Mouse (Mus musculus) lung, postnatal 0 days (tissue): ENCODE measurements around the gene Tssk3. TPM values are rescaled to one million over a fixed set of nuclear protein-coding genes. Genes with fewer than 3 reads are reported as not detected.
A peak's percentile ranks its signal among the peaks of the same experiment; 100 is the strongest.

ENCODE experiments used
- ATAC-seq: fragments of 200-750 bp; cut with Nextera tagmentation; 2 replicates; pipeline ENCODE4 v1.8.0; 2017; ENCODE audit warnings: moderate library complexity
- DNase-seq: peaks from one replicate; pipeline ENCODE4 v3.0.0-alpha.2; 2016; ENCODE audit warnings: low spot score
- H3K27ac ChIP-seq: fragments of 300-500 bp; sonication (generic); 2 replicates; pipeline ENCODE4 v1.5.1; 2014; ENCODE audit warnings: antibody characterized with exemption, mild to moderate bottlenecking, low read length, mixed read lengths
- H3K27me3 ChIP-seq: fragments of 300-500 bp; sonication (generic); replicated peaks from 2 replicates; pipeline ENCODE4 v1.6.1; 2014; ENCODE audit warnings: low read length, mixed read lengths; ENCODE audit not compliant: insufficient read depth
- H3K36me3 ChIP-seq: fragments of 300-500 bp; sonication (generic); 2 replicates; pipeline ENCODE4 v1.6.1; 2014; ENCODE audit warnings: low read length, mixed read lengths; ENCODE audit not compliant: insufficient read depth
- H3K4me1 ChIP-seq: fragments of 300-500 bp; sonication (generic); 2 replicates; pipeline ENCODE4 v1.6.1; 2014; ENCODE audit warnings: antibody characterized with exemption, low read depth, low read length, mixed read lengths; ENCODE audit not compliant: insufficient read depth
- H3K4me2 ChIP-seq: fragments of 300-500 bp; sonication (generic); replicated peaks from 2 replicates; pipeline ENCODE4 v1.6.1; 2014; ENCODE audit warnings: low read depth, mild to moderate bottlenecking, low read length, moderate library complexity, mixed read lengths
- H3K4me3 ChIP-seq: fragments of 300-500 bp; sonication (generic); 2 replicates; pipeline ENCODE4 v1.5.1; 2014; ENCODE audit warnings: low read depth, low read length
- H3K9ac ChIP-seq: fragments of 300-500 bp; sonication (generic); replicated peaks from 2 replicates; pipeline ENCODE4 v1.6.1; 2014; ENCODE audit warnings: low read depth, mild to moderate bottlenecking
- H3K9me3 ChIP-seq: fragments of 300-500 bp; sonication (generic); 2 replicates; pipeline ENCODE4 v1.6.1; 2016; ENCODE audit warnings: low read length, mixed read lengths
- CTCF ChIP-seq: IDR thresholded peaks from 2 replicates; pipeline ENCODE4 v1.5.1; 2016; ENCODE audit warnings: antibody characterized with exemption, mild to moderate bottlenecking
- EP300 ChIP-seq: IDR thresholded peaks from 2 replicates; pipeline ENCODE4 v1.6.1; 2016; ENCODE audit warnings: antibody characterized with exemption, mild to moderate bottlenecking, control low read depth
- whole genome bisulfite sequencing: fragments of 180-500 bp; shearing (Covaris S2); extraction: QIAGEN DNeasy Blood & Tissue Kit; methylation state at CpG from one replicate; pipeline ENCODE4 v1.1.7; 2014; 5-methylcytosine and 5-hydroxymethylcytosine counted together
- polyA plus RNA-seq: library from polyadenylated mRNA; unstranded; fragments of >200 nt; fragmentation: Nextera tagmentation; extraction: Ambion mirVana; gene quantifications from 2 replicates; pipeline ENCODE4 v1.2.1, GENCODE M21; 2015

Tssk3 gene
- polyA plus RNA-seq, 1 experiment from 2014 or later, result 0.12 TPM

DNA sequence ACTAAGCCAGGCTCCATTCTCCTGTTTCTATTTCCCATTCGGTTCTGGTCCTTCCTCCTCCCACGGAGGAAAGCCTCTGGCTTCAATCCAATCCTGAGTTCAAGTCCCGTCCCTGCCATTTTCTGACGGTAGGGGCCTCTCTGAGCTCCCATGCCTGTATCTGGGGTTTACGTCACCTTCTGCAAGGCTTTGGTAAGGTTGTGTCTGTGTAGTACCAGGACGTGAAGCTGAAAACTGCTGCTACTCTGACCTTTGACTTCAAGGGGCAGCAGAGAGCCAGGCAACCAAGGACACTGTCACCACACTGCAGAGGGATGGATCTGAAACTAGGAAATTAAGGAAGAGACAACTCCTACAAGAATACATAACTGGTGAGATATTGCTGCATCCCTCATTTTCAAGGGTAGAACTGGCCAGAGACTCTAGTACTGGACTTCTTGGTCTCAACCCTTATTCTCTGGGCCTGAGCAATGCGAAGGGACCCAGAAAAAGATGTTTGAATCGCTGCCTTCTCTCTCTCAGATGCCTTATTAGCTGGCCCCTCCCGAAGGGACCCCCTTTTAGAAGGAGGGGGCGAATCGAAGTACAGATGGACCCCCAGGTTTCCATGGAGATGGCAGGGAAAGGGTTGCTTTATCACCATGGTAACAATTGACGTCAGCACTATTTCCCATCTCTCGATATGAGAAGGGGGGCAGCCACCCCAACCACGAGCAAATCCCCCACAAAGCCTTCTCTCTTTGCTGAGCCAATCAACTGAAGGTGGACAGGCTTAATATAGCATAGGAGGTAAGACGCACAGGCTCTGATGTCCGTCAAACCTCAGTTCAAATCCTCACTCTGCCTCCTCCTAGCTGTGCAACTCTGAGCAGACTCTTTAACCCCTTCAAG lies 5.1 kb upstream of the Tssk3 start:
- Histone ChIP-seq H3K27ac (peak overlapping the region; percentile 64), H3K4me2 (0 out of 2 replicates have a peak overlapping the region, but pooled peaks have one; percentile 25), H3K36me3 (no peaks in the 10 kb centered on the region), H3K9ac (no peak overlapping the region), H3K27me3 (peaks cover 2% of the 10 kb centered on the region; the same call in 1 of the 2 replicates), H3K9me3 (no peaks in the 10 kb centered on the region), H3K4me3 (no peak overlapping the region), H3K4me1 (peaks cover 8% of the 10 kb centered on the region; the same call in 1 of the 2 replicates)
- peak; percentile 52 for DNase-seq
- no peak for ATAC-seq
- WGBS, result 26% methylated on average over 16 of the region's 16 CpGs
- TF ChIP-seq CTCF (peak; percentile 62), EP300 (no peak)

DNA sequence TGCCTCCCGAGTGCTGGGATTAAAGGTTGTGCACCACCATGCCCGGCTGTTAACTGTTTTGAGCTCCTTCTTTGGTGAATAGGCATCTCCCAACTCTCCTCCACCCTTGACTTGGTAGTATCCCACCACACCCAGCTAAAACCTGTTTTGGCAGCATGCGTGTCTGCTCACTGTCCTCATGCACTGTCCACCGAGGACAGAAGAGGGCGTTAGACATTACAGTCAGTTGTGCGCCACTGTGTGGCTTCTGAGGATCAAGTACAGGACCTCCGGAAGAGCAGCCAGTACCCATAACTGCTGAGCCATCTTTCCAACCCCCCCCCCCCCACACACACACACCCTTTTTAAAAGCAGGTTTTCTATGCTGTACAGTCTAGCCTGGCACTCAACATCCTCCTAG lies 3.9 kb upstream of the Tssk3 start:
- H3K27me3 ChIP-seq, result peaks cover 4% of the 10 kb centered on the region; the same call in 1 of the 2 replicates

DNA sequence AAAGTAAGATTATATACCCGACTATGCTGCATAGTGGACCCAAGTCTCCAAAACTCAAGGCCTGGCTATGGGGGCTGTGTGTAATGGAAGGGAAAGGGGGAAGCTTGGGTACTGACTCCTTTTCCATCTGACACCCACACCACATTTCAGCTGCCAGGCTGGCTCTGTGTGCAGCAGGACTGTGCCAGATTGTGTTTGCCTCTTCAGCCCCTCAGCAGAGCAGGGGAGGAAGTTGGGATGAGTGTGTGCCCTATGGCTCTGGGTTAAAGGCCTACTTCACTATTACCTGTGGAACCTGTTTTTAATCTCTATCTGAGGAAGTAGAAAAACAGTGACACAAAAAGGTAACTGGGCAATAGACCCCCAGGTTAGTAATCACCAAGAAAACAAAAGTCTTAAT lies 9.7 kb downstream of the Tssk3 start:
- no peaks in the 10 kb centered on the region for H3K27me3 ChIP-seq
- peak; percentile 45 for DNase-seq
- peaks cover 47% of the 10 kb centered on the region for H3K36me3 ChIP-seq
- no peak overlapping the region for H3K9ac ChIP-seq
- H3K4me2 ChIP-seq, result no peak overlapping the region
- 86% methylated on average over 1 of the region's 1 CpGs for WGBS
- TF ChIP-seq CTCF, result no peak
- TF ChIP-seq EP300, result no peak
- no peaks in the 10 kb centered on the region for H3K9me3 ChIP-seq
- no peaks in the 10 kb centered on the region for H3K4me1 ChIP-seq
- peak; percentile 50; the same call in 1 of the 2 replicates for ATAC-seq
- no peak overlapping the region for H3K27ac ChIP-seq
- H3K4me3 ChIP-seq, result no peak overlapping the region

More for the DNA sequence above, 3.9 kb upstream of the Tssk3 start:
- no peak overlapping the region for H3K9ac ChIP-seq
- no peak overlapping the region for H3K27ac ChIP-seq
- H3K36me3 ChIP-seq, result no peaks in the 10 kb centered on the region
- no peak for TF ChIP-seq EP300
- peak; percentile 36; the same call in 1 of the 2 replicates for TF ChIP-seq CTCF
- 67% methylated on average over 7 of the region's 7 CpGs for WGBS
- H3K9me3 ChIP-seq, result no peaks in the 10 kb centered on the region
- ATAC-seq, result no peak
- DNase-seq, result no peak
- no peak overlapping the region for H3K4me2 ChIP-seq
- no peak overlapping the region for H3K4me3 ChIP-seq
- H3K4me1 ChIP-seq, result peaks cover 10% of the 10 kb centered on the region; the same call in 1 of the 2 replicates

DNA sequence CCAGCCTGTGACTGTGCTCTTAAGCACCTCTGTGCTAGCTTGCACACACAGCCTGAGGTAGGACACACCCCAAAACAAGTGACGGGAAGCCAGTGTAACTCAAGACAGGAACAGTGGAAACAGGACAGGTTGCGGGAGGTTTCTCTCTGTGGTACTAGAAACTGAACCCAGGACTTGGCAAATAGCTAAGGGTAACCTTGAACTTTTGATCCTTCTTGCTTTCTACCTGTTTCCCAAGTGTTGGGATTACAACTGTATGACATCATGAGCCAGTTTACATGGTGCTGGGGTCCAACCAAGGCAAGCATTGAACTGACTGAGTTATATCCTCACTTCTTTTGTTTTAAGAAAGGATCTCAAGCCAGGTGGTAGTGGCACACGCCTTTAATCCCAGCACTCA lies 11.0 kb downstream of the Tssk3 start:
- 83% methylated on average over 3 of the region's 3 CpGs for WGBS
- TF ChIP-seq EP300 (no peak), CTCF (no peak)
- no peak overlapping the region for H3K4me2 ChIP-seq
- no peak for ATAC-seq
- H3K4me3 ChIP-seq, result no peak overlapping the region
- no peaks in the 10 kb centered on the region for H3K4me1 ChIP-seq
- H3K36me3 ChIP-seq, result peaks cover 34% of the 10 kb centered on the region
- H3K9ac ChIP-seq, result no peak overlapping the region
- no peaks in the 10 kb centered on the region for H3K27me3 ChIP-seq
- H3K9me3 ChIP-seq, result no peaks in the 10 kb centered on the region
- no peak overlapping the region for H3K27ac ChIP-seq
- DNase-seq, result no peak

DNA sequence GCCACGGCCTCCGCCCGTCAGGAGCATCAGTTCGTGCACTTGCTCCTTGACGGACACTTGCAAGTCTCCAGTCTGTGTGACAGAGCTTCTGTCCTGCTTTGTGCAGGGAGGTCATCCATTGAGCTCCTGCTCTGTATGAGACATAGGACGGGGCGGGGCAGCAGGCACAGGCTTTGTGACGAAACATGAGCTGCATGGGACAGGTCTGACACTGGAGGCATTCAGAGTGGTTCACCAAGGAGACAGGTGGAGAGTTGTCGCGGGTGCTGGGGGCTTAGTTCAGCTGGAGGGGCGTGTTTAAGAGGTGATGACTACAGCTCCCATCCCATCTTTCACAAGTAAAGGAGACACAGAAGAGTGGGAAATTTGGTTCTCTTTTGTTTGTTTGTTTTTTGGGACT lies 14.8 kb downstream of the Tssk3 start:
- no peak for ATAC-seq
- peaks cover 46% of the 10 kb centered on the region for H3K36me3 ChIP-seq
- no peaks in the 10 kb centered on the region for H3K9me3 ChIP-seq
- no peak overlapping the region for H3K4me2 ChIP-seq
- no peak overlapping the region for H3K4me3 ChIP-seq
- 90% methylated on average over 11 of the region's 11 CpGs for WGBS
- no peak overlapping the region for H3K27ac ChIP-seq
- DNase-seq, result no peak
- no peaks in the 10 kb centered on the region for H3K27me3 ChIP-seq
- no peaks in the 10 kb centered on the region for H3K4me1 ChIP-seq
- H3K9ac ChIP-seq, result no peak overlapping the region
- no peak for TF ChIP-seq CTCF
- TF ChIP-seq EP300, result no peak

DNA sequence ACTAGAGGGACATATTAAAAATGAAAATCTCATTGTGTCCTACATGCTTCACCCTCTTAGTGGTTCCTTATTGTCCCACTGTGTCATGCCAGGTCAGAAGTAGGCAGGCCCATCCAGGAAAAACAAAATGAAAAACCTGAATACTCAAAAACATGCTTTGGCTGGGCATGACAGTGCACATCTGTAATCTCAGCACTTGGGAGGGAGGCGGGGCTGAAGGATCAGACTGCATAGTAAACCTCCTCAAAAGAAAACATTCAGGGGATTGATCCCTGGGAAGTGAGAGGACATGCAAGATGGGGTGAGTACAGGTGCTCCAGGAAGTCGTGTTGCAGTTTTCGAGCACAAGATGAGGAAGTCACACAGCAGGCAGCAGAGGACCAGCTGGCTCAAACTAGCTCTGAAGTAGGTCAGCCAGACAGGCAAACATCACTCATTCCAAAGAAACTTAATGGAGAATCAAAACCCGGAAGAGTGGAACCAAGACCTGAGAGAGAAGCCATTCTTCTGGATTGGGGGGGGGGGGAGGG lies 26.5 kb downstream of the Tssk3 start:
- DNase-seq (no peak), ATAC-seq (no peak)
- TF ChIP-seq CTCF, result no peak
- H3K27ac ChIP-seq, result no peak overlapping the region
- H3K27me3 ChIP-seq, result no peaks in the 10 kb centered on the region
- peaks cover 3% of the 10 kb centered on the region; the same call in 1 of the 2 replicates for H3K4me1 ChIP-seq
- H3K4me2 ChIP-seq, result no peak overlapping the region
- no peaks in the 10 kb centered on the region for H3K9me3 ChIP-seq
- no peak overlapping the region for H3K4me3 ChIP-seq
- peaks cover 38% of the 10 kb centered on the region for H3K36me3 ChIP-seq
- WGBS, result 70% methylated on average over 4 of the region's 4 CpGs
- no peak overlapping the region for H3K9ac ChIP-seq
